Mouse (Mus musculus) midbrain, postnatal 0 days (tissue): Measurements from ENCODE around the gene Ccdc82. TPM values are rescaled to one million over a fixed set of nuclear protein-coding genes. Genes with fewer than 3 reads are reported as not detected.

Experiments
- ATAC-seq: fragments of 200-750 bp; cut with Nextera tagmentation; 2 replicates; pipeline ENCODE4 v1.8.0; 2017; ENCODE audit warnings: moderate number of reproducible peaks, mild to moderate bottlenecking, moderate TSS enrichment, moderate library complexity; ENCODE audit not compliant: low FRiP score
- DNase-seq: peaks from one replicate; pipeline ENCODE4 v3.0.0-alpha.2; 2015; ENCODE audit warnings: low spot score
- H3K27ac ChIP-seq: fragments of 300-500 bp; sonication (generic); 2 replicates; pipeline ENCODE4 v1.5.1; 2014; ENCODE audit warnings: low read depth, mild to moderate bottlenecking, low read length, mixed read lengths
- H3K27me3 ChIP-seq: fragments of 300-500 bp; sonication (generic); 2 replicates; pipeline ENCODE4 v1.6.1; 2014; ENCODE audit warnings: low read length, control low read depth, mixed read lengths; ENCODE audit not compliant: insufficient read depth
- H3K36me3 ChIP-seq: fragments of 300-500 bp; sonication (generic); 2 replicates; pipeline ENCODE4 v1.6.1; 2014; ENCODE audit warnings: low read length, control low read depth, mixed read lengths; ENCODE audit not compliant: insufficient read depth
- H3K4me1 ChIP-seq: fragments of 300-500 bp; sonication (generic); 2 replicates; pipeline ENCODE4 v1.6.1; 2014; ENCODE audit warnings: mild to moderate bottlenecking, control low read depth, antibody characterized with exemption, low read length, mixed read lengths; ENCODE audit not compliant: insufficient read depth
- H3K4me2 ChIP-seq: fragments of 300-500 bp; sonication (generic); 2 replicates; pipeline ENCODE4 v1.6.1; 2014; ENCODE audit warnings: low read depth, mild to moderate bottlenecking, low read length, mixed read lengths; ENCODE audit not compliant: poor library complexity, severe bottlenecking
- H3K4me3 ChIP-seq: fragments of 300-500 bp; sonication (generic); 2 replicates; pipeline ENCODE4 v1.5.1; 2014; ENCODE audit warnings: low read depth, mild to moderate bottlenecking, low read length, moderate library complexity
- H3K9ac ChIP-seq: fragments of 300-500 bp; sonication (generic); replicated peaks from 2 replicates; pipeline ENCODE4 v1.6.1; 2014; ENCODE audit warnings: mild to moderate bottlenecking, low read length, moderate library complexity, mixed read lengths; ENCODE audit not compliant: poor library complexity, severe bottlenecking
- H3K9me3 ChIP-seq: fragments of 300-500 bp; sonication (generic); 2 replicates; pipeline ENCODE4 v1.6.1; 2016; ENCODE audit warnings: low read length, control low read depth
- CTCF ChIP-seq: IDR thresholded peaks from 2 replicates; pipeline ENCODE4 v1.5.1; 2016; ENCODE audit warnings: antibody characterized with exemption, mild to moderate bottlenecking
- WGBS: fragments of 180-500 bp; shearing (Covaris S2); extraction: QIAGEN DNeasy Blood & Tissue Kit; methylation state at CpG from one replicate; pipeline ENCODE4 v1.1.7; 2014; 5-methylcytosine and 5-hydroxymethylcytosine counted together
- polyA plus RNA-seq: library from polyadenylated mRNA; unstranded; fragments of >200 nt; fragmentation: Nextera tagmentation; extraction: Ambion mirVana; gene quantifications from 2 replicates; pipeline ENCODE4 v1.2.1, GENCODE M21; 2015
- total RNA-seq: library from RNA; depleted of rRNA; stranded (reverse); fragments of >200 nt; gene quantifications from 2 replicates; pipeline ENCODE4 v1.2.3, GENCODE M21; 2014; rRNA removed

Gene Ccdc82
- total RNA-seq (20.2 and 25.1 TPM in 2 replicates), polyA plus RNA-seq (9.6 and 11.8 TPM in 2 replicates)

DNA sequence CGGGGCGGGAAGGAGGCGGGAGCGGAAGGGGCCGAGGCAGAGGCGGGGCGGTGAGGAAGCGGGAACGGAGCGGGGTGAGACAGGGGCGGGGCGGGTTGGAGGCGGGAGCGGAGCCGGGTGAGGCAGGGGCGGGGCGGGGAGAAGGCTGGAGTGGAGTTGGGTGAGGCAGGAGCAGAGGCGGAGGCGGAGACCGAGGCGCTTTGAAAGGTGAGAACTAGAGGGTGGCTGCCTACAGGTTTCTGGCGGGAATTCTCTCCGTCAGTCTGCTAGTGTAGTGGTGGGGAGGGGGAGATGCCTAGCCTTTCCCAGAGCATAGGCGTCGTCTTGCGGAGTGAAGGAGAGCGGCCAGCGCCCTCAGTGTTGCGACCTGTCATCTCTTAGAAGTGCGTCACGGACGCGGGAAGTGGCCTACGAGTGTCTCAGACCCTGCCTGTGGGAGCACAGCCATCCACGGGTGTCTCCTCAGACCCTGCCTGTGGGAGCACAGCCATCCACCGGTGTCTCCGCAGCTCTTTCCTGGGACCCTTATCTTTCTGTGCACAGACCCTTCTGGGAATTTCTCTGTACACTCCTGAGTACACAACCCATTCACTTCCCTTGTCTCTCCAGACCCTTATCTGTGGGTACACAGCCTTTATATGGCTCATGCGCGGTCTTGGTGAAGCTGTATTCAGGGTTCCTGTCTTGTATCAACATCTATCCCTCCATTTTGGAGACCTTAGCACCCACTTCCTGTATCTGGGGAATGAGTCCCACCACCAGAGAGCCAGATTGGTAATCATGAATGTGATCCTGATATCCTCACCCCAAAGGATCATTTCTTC, at the start of gene Ccdc82:
TSS of gene Ccdc82 (plus strand) at position 141 of the 824 bp plus-strand sequence.
- DNase-seq = peak; percentile 88
- no peaks in the 10 kb centered on the region for H3K27me3 ChIP-seq
- no peaks in the 10 kb centered on the region for H3K36me3 ChIP-seq
- peak; percentile 96 for ATAC-seq
- peaks cover 16% of the 10 kb centered on the region; the same call in 1 of the 2 replicates for H3K4me1 ChIP-seq
- H3K9ac ChIP-seq = peak within 1 kb of the TSS; percentile 70
- H3K9me3 ChIP-seq = no peaks in the 10 kb centered on the region
- H3K27ac ChIP-seq = peak within 1 kb of the TSS; percentile 85
- H3K4me2 ChIP-seq = peak within 1 kb of the TSS; percentile 75
- WGBS = 3% methylated on average over 28 of the region's 39 CpGs
- H3K4me3 ChIP-seq = peak within 1 kb of the TSS; percentile 66
- TF ChIP-seq CTCF = peak; percentile 17; the same call in 1 of the 2 replicates

DNA sequence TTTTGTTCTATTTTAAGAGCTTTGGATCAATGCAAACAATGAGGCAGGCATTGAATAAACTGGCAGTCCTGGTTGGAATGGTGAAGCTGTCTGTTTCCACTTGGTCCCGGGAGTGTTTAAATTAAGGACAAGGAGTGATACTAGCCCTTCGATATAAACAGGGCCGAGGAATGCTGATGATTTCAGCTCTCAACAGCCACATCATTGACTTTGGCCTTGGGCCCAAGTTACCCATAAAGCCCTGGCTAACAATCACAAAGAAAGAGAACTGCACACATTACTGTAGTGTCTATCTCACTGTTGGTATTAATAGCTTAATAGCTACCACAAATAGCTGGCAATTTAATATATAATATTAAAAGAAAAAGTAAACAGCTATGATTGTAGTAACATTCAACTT, 46.7 kb upstream of the Ccdc82 start:
- no peaks in the 10 kb centered on the region for H3K4me1 ChIP-seq
- no peak overlapping the region for H3K4me2 ChIP-seq
- 76% methylated on average over 3 of the region's 3 CpGs for WGBS
- no peaks in the 10 kb centered on the region for H3K27me3 ChIP-seq
- DNase-seq = no peak
- ATAC-seq = no peak
- H3K4me3 ChIP-seq = no peak overlapping the region
- H3K9ac ChIP-seq = no peak overlapping the region
- no peaks in the 10 kb centered on the region for H3K9me3 ChIP-seq
- H3K27ac ChIP-seq = no peak overlapping the region
- H3K36me3 ChIP-seq = no peaks in the 10 kb centered on the region
- no peak for TF ChIP-seq CTCF

DNA sequence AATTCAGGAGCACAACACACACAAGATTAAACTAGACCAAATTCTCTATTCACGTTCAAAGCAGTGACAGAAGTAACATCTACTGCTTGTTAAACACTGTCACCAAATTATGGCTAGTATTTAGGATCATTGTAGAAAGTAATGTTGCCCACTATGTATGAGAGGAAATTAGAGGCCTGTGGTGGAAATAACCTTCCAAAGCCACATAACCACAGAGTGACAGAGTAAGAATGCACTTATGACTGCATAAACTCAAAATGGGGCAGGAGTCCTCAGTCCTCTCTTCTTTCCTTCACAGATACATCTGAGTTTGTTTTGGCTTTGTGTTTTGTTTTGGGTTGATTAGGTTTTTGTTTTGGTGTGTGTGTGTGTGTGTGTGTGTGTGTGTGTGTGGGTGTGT, 43.6 kb upstream of the Ccdc82 start:
- no peaks in the 10 kb centered on the region for H3K27me3 ChIP-seq
- no peak overlapping the region for H3K4me3 ChIP-seq
- TF ChIP-seq CTCF = no peak
- no peak for DNase-seq
- no peaks in the 10 kb centered on the region for H3K9me3 ChIP-seq
- no peak for ATAC-seq
- H3K27ac ChIP-seq = no peak overlapping the region
- H3K4me1 ChIP-seq = no peaks in the 10 kb centered on the region
- no peak overlapping the region for H3K4me2 ChIP-seq
- no peaks in the 10 kb centered on the region for H3K36me3 ChIP-seq
- H3K9ac ChIP-seq = no peak overlapping the region
- WGBS = 93% methylated on average over 1 of the region's 1 CpGs

DNA sequence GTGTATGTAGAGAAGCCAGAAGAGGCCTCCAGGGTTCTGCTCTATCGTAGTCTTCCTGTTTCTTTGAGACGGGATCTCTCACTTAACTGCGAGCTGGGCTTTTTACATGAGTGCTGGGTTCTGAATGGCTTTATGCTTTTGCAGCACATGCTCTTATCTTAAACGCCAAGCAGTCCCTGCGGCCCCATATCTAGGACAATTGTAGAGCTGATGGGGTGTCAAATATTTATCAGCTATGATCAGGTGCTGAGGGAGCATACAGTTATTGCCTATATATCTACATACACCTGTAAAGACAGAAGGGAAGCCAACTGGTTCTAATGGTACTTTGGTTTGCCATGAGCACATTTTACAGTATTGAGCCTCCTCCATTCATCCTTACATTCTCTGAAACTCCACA, 43.1 kb upstream of the Ccdc82 start:
- no peak for TF ChIP-seq CTCF

DNA sequence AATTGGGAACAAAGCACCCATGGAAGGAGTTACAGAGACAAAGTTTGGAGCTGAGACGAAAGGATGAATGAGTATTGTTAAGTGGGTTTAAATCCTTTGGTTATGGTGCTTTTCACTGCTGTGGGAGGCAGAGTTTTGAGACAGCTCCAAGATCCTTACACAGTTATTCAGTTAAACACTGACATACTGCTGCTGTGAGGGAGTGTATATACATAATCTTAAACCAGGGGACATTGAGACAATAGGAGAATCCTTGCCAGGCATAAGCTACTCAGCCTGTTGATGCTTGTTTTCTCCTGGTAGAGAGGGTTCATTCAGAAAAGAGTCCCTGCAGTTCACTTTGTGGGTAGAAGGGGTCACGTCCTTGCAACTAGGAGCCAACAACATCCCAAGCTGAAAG, 40.4 kb upstream of the Ccdc82 start:
- TF ChIP-seq CTCF = no peak
- no peaks in the 10 kb centered on the region for H3K9me3 ChIP-seq
- DNase-seq = no peak
- no peaks in the 10 kb centered on the region for H3K27me3 ChIP-seq
- H3K9ac ChIP-seq = no peak overlapping the region
- no peak overlapping the region for H3K4me2 ChIP-seq
- no peak overlapping the region for H3K4me3 ChIP-seq
- ATAC-seq = no peak
- H3K27ac ChIP-seq = no peak overlapping the region
- H3K36me3 ChIP-seq = no peaks in the 10 kb centered on the region
- 20% methylated on average over 2 of the region's 2 CpGs for WGBS
- H3K4me1 ChIP-seq = no peaks in the 10 kb centered on the region

More for the DNA sequence above, 43.1 kb upstream of the Ccdc82 start:
- no peak for ATAC-seq
- Histone ChIP-seq H3K27me3 (no peaks in the 10 kb centered on the region), H3K4me3 (no peak overlapping the region), H3K4me2 (no peak overlapping the region), H3K27ac (no peak overlapping the region), H3K4me1 (no peaks in the 10 kb centered on the region), H3K36me3 (no peaks in the 10 kb centered on the region), H3K9me3 (no peaks in the 10 kb centered on the region), H3K9ac (no peak overlapping the region)
- WGBS = 92% methylated on average over 5 of the region's 5 CpGs
- no peak for DNase-seq

- no peak for TF ChIP-seq CTCF
- Histone ChIP-seq H3K27me3 (no peaks in the 10 kb centered on the region), H3K9me3 (no peaks in the 10 kb centered on the region), H3K36me3 (no peaks in the 10 kb centered on the region), H3K4me2 (no peak overlapping the region), H3K27ac (no peak overlapping the region), H3K4me3 (no peak overlapping the region), H3K9ac (no peak overlapping the region), H3K4me1 (no peaks in the 10 kb centered on the region)
- ATAC-seq (no peak), DNase-seq (no peak)
- WGBS = 82% methylated on average over 1 of the region's 1 CpGs
These were observed 20.9 kb upstream of the Ccdc82 start for GRCm38 (mm10) chr9:13225872-13226271.
